Mouse (Mus musculus): Measurements from ENCODE around the gene Il17re. TPM values are rescaled to one million over a fixed set of nuclear protein-coding genes. Genes with fewer than 3 reads are reported as not detected.

Gene Il17re
- total RNA-seq, 1 experiment: 0.80 TPM

DNA sequence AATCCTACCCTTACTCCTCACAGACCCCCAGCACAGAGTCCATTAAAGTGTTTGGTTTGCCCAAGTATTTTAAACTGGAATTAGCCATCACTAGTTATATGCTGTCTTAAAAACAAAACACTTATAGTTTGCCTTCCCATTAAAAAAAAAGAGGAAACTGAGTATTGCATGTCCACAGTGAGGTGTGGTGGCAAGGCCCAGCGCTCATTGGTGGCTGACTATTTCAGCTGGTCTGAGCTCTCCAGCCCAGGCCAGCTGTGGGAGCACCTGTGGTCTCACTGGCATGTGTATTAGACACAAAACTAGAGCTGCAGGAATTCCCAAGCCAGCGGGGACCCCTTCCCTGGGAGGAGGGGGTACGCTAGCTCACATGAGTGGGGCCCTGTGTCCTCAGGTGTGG is 10.2 kb downstream of the Il17re start:
- H3K4me3 ChIP-seq (ENCODE audit: insufficient read depth in 1 of 2, low read depth in 1 of 2, low read length in 2 of 2, poor library complexity in 1 of 2, severe bottlenecking in 1 of 2): 0 out of 4 replicates have a peak overlapping the region, but pooled peaks of 1 of the 2 experiments have one; percentile 68
- H3K9ac ChIP-seq (ENCODE audit: insufficient read depth, low read depth, low read length, poor library complexity, severe bottlenecking): no peak overlapping the region
- no peak for DNase-seq (ENCODE audit: low read depth, low spot score)
- no peaks in the 10 kb centered on the region for H3K9me3 ChIP-seq (ENCODE audit: control insufficient read depth, insufficient read depth, low read depth, low read length)
- TF ChIP-seq CHD2 (IDR thresholded peaks at IDR 0.05; ENCODE audit: low read depth, low read length): no peak
- TF ChIP-seq ZNF384 (IDR thresholded peaks at IDR 0.05; ENCODE audit: low read depth, low read length): no peak
- no peak for TF ChIP-seq HCFC1 (IDR thresholded peaks at IDR 0.05; ENCODE audit: borderline replicate concordance, insufficient read depth, low read length)
- no peak for TF ChIP-seq MAFK (IDR thresholded peaks at IDR 0.05; ENCODE audit: insufficient read depth, low read depth, low read length)
- no peak for TF ChIP-seq ZC3H11A (IDR thresholded peaks at IDR 0.05; ENCODE audit: borderline replicate concordance, low read depth, low read length)
- H3K27ac ChIP-seq (ENCODE audit: insufficient read depth, low read depth, low read length, poor library complexity, severe bottlenecking): no peak overlapping the region
- in situ Hi-C loops (cut with MboI; ENCODE audit: low sequenced_read_pairs in 2 of 2, unreplicated experiment in 2 of 2): no loop called here
- H3K36me3 ChIP-seq (ENCODE audit: control insufficient read depth, insufficient read depth, low read length, poor library complexity, severe bottlenecking): no peaks in the 10 kb centered on the region
- H3K4me1 ChIP-seq (ENCODE audit: control insufficient read depth in 2 of 2, insufficient read depth in 2 of 2, low read length in 2 of 2, poor library complexity in 1 of 2): peaks cover 6 to 19% of the 10 kb centered on the region in 2 experiments

DNA sequence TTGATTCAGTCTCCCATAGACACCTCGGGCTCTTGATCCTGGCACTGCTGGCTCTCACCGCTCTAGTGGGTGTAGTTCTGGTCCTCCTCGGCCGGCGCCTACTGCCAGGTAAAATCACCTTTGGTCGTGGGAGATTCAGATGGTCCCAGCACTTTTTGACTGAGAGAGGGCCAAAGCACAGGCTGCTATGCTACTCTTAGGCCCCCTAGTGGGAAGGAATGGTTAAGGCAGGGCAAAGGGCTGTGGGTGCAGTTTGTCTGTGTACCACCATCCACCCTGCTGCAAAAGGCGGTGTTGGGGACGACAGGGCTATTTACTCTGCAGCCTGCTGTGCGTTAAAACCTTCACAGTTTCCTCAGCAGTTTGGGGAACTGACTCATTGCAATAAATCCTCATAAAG is 10.7 kb downstream of the Il17re start:
- Histone ChIP-seq H3K36me3 (ENCODE audit: control insufficient read depth, insufficient read depth, low read length, poor library complexity, severe bottlenecking) (no peaks in the 10 kb centered on the region), H3K9me3 (ENCODE audit: control insufficient read depth, insufficient read depth, low read depth, low read length) (no peaks in the 10 kb centered on the region), H3K9ac (ENCODE audit: insufficient read depth, low read depth, low read length, poor library complexity, severe bottlenecking) (no peak overlapping the region), H3K4me3 (ENCODE audit: insufficient read depth in 1 of 2, low read depth in 1 of 2, low read length in 2 of 2, poor library complexity in 1 of 2, severe bottlenecking in 1 of 2) (peak overlapping the region; percentile 68 to 69; a peak in 3 of 4 replicates), H3K4me1 (ENCODE audit: control insufficient read depth in 2 of 2, insufficient read depth in 2 of 2, low read length in 2 of 2, poor library complexity in 1 of 2) (peaks cover 6 to 19% of the 10 kb centered on the region in 2 experiments), H3K27ac (ENCODE audit: insufficient read depth, low read depth, low read length, poor library complexity, severe bottlenecking) (no peak overlapping the region)
- TF ChIP-seq ZC3H11A (IDR thresholded peaks at IDR 0.05; ENCODE audit: borderline replicate concordance, low read depth, low read length) (peak; percentile 48; the same call in 1 of the 2 replicates), ZNF384 (IDR thresholded peaks at IDR 0.05; ENCODE audit: low read depth, low read length) (no peak), HCFC1 (IDR thresholded peaks at IDR 0.05; ENCODE audit: borderline replicate concordance, insufficient read depth, low read length) (no peak), MAFK (IDR thresholded peaks at IDR 0.05; ENCODE audit: insufficient read depth, low read depth, low read length) (no peak), CHD2 (IDR thresholded peaks at IDR 0.05; ENCODE audit: low read depth, low read length) (no peak)
- peak; percentile 81 for DNase-seq (ENCODE audit: low read depth, low spot score)
- in situ Hi-C loops (cut with MboI; ENCODE audit: low sequenced_read_pairs in 2 of 2, unreplicated experiment in 2 of 2): no loop called here

DNA sequence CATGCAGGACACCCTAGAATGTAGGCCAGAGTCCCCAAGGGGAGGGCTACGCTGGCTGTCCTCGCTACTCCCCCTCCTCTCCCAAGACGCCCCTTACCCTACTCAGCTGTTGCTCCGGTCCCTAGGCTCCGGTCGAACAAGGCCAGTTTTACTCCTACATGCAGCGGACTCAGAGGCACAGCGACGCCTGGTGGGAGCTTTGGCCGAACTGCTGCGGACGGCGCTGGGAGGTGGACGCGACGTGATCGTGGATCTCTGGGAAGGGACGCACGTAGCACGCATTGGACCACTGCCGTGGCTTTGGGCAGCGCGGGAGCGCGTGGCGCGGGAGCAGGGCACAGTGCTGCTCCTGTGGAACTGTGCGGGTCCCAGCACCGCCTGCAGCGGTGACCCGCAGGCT is 11.1 kb downstream of the Il17re start:
- Histone ChIP-seq H3K9ac (ENCODE audit: insufficient read depth, low read depth, low read length, poor library complexity, severe bottlenecking) (no peak overlapping the region; the same call in 1 of the 2 replicates), H3K9me3 (ENCODE audit: control insufficient read depth, insufficient read depth, low read depth, low read length) (no peaks in the 10 kb centered on the region), H3K36me3 (ENCODE audit: control insufficient read depth, insufficient read depth, low read length, poor library complexity, severe bottlenecking) (no peaks in the 10 kb centered on the region), H3K27ac (ENCODE audit: insufficient read depth, low read depth, low read length, poor library complexity, severe bottlenecking) (no peak overlapping the region), H3K4me1 (ENCODE audit: control insufficient read depth in 2 of 2, insufficient read depth in 2 of 2, low read length in 2 of 2, poor library complexity in 1 of 2) (peaks cover 6 to 19% of the 10 kb centered on the region in 2 experiments), H3K4me3 (ENCODE audit: insufficient read depth in 1 of 2, low read depth in 1 of 2, low read length in 2 of 2, poor library complexity in 1 of 2, severe bottlenecking in 1 of 2) (peak overlapping the region; percentile 68 to 69)
- no peak; the same call in 1 of the 2 replicates for TF ChIP-seq HCFC1 (IDR thresholded peaks at IDR 0.05; ENCODE audit: borderline replicate concordance, insufficient read depth, low read length)
- no peak for TF ChIP-seq MAFK (IDR thresholded peaks at IDR 0.05; ENCODE audit: insufficient read depth, low read depth, low read length)
- no peak for TF ChIP-seq ZC3H11A (IDR thresholded peaks at IDR 0.05; ENCODE audit: borderline replicate concordance, low read depth, low read length)
- no peak for TF ChIP-seq CHD2 (IDR thresholded peaks at IDR 0.05; ENCODE audit: low read depth, low read length)
- no peak for TF ChIP-seq ZNF384 (IDR thresholded peaks at IDR 0.05; ENCODE audit: low read depth, low read length)
- DNase-seq (ENCODE audit: low read depth, low spot score): peak; percentile 42
- in situ Hi-C loops (cut with MboI; ENCODE audit: low sequenced_read_pairs in 2 of 2, unreplicated experiment in 2 of 2): no loop called here

DNA sequence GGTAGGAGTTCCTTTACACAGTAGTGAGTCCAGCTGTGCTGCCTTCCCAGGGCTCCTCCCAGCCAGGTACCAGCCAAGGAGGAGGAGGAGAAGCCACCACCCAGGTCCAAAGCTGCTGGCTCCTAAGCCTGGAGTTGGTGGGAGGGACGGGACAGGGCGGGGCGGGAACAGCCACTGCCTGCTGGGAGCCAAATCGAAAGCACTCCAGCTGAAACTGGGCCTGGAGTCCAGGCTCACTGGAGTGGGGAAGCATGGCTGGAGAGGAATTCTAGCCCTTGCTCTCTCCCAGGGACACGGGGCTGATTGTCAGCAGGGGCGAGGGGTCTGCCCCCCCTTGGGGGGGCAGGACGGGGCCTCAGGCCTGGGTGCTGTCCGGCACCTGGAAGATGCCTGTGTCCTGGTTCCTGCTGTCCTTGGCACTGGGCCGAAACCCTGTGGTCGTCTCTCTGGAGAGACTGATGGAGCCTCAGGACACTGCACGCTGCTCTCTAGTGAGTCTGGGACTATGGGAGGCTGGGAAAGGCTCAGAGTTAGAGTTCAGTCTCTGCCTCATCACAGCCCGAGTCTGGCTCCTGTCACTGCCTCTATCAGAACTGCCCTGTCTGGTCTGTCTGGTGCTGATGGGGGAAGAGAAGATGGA is 13.1 kb downstream of the Il17re start, which contains the start of gene Il17rc:
TSS of gene Il17rc (plus strand) at position 131 of the 640 bp plus-strand sequence.
- Histone ChIP-seq H3K36me3 (ENCODE audit: control insufficient read depth, insufficient read depth, low read length, poor library complexity, severe bottlenecking) (no peaks in the 10 kb centered on the region), H3K27ac (ENCODE audit: insufficient read depth, low read depth, low read length, poor library complexity, severe bottlenecking) (no peak within 1 kb of the TSS), H3K9me3 (ENCODE audit: control insufficient read depth, insufficient read depth, low read depth, low read length) (no peaks in the 10 kb centered on the region), H3K9ac (ENCODE audit: insufficient read depth, low read depth, low read length, poor library complexity, severe bottlenecking) (no peak within 1 kb of the TSS), H3K4me1 (ENCODE audit: control insufficient read depth in 2 of 2, insufficient read depth in 2 of 2, low read length in 2 of 2, poor library complexity in 1 of 2) (peaks cover 6 to 19% of the 10 kb centered on the region in 2 experiments), H3K4me3 (ENCODE audit: insufficient read depth in 1 of 2, low read depth in 1 of 2, low read length in 2 of 2, poor library complexity in 1 of 2, severe bottlenecking in 1 of 2) (peak within 1 kb of the TSS; percentile 28 to 29; a peak in 3 of 4 replicates)
- TF ChIP-seq MAFK (IDR thresholded peaks at IDR 0.05; ENCODE audit: insufficient read depth, low read depth, low read length) (no peak), HCFC1 (IDR thresholded peaks at IDR 0.05; ENCODE audit: borderline replicate concordance, insufficient read depth, low read length) (no peak)
- DNase-seq (ENCODE audit: low read depth, low spot score): peak; percentile 55
- in situ Hi-C loops (cut with MboI; ENCODE audit: low sequenced_read_pairs in 2 of 2, unreplicated experiment in 2 of 2): no loop called here
